Mouse (Mus musculus) 3134 (cell line): ENCODE data around the gene Oprl1.

Experiments
- DNase-seq: peaks from one replicate; pipeline ENCODE4 v3.0.0-alpha.2; 2011; ENCODE audit warnings: low spot score; ENCODE audit not compliant: insufficient read length; ENCODE audit errors: extremely low read depth

The Oprl1 gene

DNA sequence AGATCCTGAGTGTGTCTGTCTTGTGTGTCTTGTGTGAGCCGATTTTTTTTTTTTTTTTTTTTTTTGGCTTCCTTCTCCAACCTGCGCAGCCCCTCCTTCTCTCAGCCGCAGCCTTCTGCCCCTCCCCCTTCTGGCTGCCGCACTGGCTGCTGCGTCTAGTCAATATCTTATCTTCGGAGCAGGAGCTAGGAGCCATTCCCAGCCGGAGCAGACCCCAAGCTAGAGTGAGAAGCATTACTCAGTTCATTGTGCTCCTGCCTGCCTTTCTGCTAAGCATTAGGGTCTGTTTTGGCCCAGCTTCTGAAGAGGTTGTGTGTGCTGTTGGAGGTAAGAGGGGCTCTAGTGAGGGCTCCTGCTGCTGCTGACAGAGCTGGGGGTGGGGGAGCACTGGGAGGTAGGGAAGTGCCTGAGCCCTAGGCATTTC lies at the start of gene Oprl1:
Gene Oprl1, plus strand, starts transcription at position 114 of the 424 bp plus-strand sequence.
- DNase-seq: no peak

GRCm38 (mm10) chr2:181670285-181670912 lies 44.4 kb upstream of the Oprl1 start:
- DNase-seq: no peak

DNA sequence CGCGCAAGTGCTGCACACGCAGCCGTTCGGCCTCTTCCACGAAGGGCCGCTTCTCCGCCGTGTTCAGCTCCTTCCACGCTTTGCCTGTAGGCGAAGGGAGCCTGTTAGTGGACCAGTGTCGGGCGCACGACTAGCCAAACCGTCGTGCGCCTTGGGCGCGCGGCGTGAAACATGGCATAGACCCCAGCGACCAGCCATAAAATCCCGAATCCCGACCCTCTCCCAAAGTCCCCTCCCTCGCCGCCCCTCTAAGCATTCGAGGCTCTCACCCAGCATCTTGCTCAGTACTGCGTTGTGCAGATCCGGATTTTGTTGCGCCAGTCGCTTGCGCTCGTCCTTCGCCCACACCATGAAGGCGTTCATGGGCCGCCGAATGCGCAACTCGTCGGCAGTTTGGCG lies 43.9 kb upstream of the Oprl1 start:
- DNase-seq: no peak

GRCm38 (mm10) chr2:181671326-181671725 lies 43.5 kb upstream of the Oprl1 start, which contains the start of gene Sox18:
Sox18 (minus strand) TSS chr2:181671640.
- no peak for DNase-seq

DNA sequence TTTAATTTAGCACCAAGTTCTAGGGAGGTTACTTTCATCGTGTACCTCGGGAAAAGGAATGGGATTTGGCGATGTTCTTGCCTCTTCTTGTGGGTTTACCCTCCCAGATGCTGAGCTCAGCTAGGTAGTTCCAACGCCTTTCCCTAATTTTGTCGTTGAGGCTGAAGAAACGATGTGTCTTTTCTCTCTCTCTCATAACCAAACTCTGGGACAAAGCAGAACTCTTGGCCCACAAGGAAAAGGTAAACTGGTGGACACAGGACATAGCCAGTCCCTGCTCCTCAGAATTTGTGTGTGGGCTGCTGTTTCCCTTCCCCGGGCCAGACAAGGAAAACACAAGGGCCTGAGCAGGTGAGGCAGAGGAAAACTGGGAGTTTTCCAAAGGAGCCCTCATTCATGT lies 42.8 kb upstream of the Oprl1 start:
- no peak for DNase-seq

GRCm38 (mm10) chr2:181673501-181673900 lies 41.3 kb upstream of the Oprl1 start:
- no peak for DNase-seq

GRCm38 (mm10) chr2:181674934-181675333 lies 39.9 kb upstream of the Oprl1 start:
- DNase-seq: no peak

DNA sequence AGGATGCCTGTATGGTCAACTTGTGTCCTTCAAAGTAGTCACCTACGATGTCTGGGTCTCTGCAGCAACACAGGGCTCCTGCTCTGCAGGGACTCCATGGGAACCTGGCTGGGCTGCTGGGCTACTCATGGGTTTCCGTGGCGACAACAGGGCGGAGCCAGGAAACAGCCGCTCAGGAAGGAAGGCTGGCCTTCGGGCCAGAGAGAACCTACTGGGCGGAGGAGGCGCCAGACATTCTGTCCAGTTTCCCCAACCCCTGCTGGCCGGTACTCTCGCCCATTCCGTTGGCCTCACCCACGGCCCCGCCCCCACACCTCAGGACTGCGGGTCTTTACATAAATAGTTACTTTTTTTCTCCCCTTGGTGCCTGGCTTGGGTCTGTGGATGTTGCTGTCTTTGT lies 39.4 kb upstream of the Oprl1 start:
- DNase-seq: peak; percentile 80

- no peak for DNase-seq
Observed at GRCm38 (mm10) chr2:181676424-181676823, 38.4 kb upstream of the Oprl1 start.

DNA sequence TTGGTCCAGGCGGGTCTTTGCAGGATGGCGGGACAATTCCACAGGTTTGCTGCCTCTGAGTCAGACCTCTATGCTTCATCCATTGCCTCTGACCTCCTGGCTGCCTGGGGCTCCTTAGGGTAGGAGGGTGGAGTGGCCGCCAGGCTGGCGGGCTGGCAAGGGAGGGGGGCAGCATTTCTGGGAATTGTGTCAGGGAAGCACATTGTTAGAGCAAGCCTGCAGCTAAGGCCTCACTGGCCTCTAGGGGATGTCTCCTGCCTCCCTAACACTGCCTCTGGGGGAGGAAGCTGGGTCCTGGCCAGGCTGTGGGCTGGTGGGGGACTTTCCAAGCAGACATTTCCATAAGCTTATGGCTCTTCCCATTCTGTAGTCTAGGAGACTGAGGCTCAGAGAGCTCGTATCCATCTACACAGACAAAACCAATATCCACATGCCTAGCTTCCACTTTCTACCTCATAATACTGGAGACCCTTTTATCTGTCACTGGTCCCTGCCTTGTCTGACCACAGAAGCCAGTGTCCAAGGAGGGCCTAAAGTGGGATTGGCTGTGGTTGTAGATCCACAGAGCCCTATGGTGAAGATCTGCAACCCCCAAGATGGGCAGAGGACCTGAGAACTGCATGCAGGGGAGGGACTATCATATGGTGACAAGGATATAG lies 37.6 kb upstream of the Oprl1 start:
- peak; percentile 42 for DNase-seq

- no peak for DNase-seq
Observed at GRCm38 (mm10) chr2:181677755-181678098, 37.1 kb upstream of the Oprl1 start.

DNA sequence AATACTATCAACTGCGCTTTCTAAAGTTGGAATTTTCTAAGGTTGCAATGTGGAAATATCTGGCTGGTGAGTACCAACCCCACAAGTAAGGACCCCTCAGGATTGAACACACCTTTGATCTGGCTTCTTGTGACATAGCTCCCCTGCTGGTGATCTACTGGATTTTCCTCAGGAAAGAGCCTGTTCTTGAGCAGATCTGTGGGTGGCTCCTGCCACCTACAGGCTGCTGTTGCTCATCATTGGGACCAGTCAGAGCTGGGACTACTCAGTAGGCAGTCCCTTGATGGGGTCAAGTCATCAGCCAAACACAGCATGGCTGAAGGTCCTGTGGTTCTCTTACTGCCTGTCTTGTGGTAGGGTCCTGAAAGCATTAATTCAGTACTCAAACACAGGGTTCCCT lies 36.0 kb upstream of the Oprl1 start:
- peak; percentile 62 for DNase-seq

- peak; percentile 84 for DNase-seq
Observed at GRCm38 (mm10) chr2:181679951-181680715, 34.7 kb upstream of the Oprl1 start, which contains the start of gene Tcea2. Tcea2 (plus strand) TSS chr2:181680310.

GRCm38 (mm10) chr2:181680716-181681117 lies 34.1 kb upstream of the Oprl1 start:
- peak; percentile 61 for DNase-seq

DNA sequence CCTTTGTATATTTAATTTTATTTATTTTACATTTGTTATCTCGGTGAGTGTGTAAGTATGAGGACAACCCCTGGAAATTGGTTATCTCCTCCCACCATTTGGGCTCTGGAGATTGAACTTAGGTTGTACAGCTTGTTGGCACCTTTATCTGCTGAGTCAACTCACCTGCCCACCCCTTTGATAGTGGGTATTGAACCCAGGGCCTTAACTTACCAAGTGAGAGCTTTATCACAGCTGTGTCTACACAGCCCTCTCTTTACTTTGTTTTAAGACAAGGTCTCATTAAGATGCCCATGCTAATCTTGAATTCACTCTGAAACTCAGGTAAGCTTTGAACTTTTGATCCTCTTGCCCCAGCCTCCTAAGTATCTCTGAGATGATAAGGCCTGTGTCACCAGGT lies 32.8 kb upstream of the Oprl1 start:
- no peak for DNase-seq

- no peak for DNase-seq
Observed at GRCm38 (mm10) chr2:181683381-181683780, 31.4 kb upstream of the Oprl1 start.

- DNase-seq: no peak
Observed at GRCm38 (mm10) chr2:181684713-181685112, 30.1 kb upstream of the Oprl1 start.

DNA sequence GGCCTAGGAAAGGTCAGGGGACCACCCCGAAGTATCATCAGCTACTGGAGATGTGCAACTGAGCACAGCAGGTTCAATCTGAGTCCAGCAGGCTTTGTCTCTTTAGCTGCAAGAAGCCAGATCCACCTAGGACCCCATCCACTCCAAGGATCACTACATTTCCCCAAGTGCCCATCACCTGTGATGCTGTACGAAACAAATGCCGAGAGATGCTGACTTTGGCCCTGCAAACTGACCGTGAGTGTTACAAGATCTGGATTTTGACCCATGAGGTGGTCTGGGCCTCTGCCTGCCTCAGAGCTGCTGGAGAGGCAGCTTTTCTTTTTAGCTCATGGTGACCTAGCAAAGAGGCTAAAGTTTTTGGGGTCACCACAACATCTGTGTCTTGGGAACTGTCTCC lies 29.1 kb upstream of the Oprl1 start:
- no peak for DNase-seq

DNA sequence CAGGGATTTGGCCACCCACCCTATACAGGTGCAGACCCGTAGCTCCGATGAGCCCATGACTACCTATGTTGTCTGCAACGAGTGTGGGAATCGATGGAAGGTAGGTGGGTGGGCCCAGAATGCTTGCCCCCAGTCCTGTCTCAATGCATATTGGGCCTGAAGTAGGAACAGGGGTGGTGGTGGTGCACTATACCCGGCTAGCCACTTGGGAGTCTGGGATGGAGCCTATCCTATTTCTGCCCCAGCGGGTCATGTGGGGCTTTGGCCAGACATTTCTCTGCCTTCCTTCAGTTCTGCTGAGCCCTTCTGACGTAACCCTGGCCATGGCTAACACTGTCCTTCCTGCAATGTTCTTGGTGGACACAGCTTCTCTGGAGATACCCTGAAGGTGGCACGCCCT lies 27.2 kb upstream of the Oprl1 start:
- no peak for DNase-seq

GRCm38 (mm10) chr2:181689466-181690160 lies 25.2 kb upstream of the Oprl1 start:
- DNase-seq: no peak

GRCm38 (mm10) chr2:181691083-181691482 lies 23.7 kb upstream of the Oprl1 start:
- DNase-seq: no peak
